Mouse (Mus musculus) CH12.LX (cell line): Measurements from ENCODE around the gene Zfp628.

ENCODE experiments used
- MAZ ChIP-seq: IDR thresholded peaks from 2 replicates; pipeline ENCODE4 v1.6.1; 2012; ENCODE audit warnings: low read depth, mild to moderate bottlenecking, inconsistent platforms, low read length, improper control_type of control experiment, moderate library complexity
- POLR2A ChIP-seq: IDR thresholded peaks from 2 replicates; pipeline ENCODE4 v1.6.1; 2011; ENCODE audit warnings: low read depth, mild to moderate bottlenecking, improper control_type of control experiment, low read length
- ZNF384 ChIP-seq: IDR thresholded peaks from 2 replicates; pipeline ENCODE4 v1.6.1; 2012; ENCODE audit warnings: low read depth, low read length, improper control_type of control experiment, inconsistent platforms

DNA sequence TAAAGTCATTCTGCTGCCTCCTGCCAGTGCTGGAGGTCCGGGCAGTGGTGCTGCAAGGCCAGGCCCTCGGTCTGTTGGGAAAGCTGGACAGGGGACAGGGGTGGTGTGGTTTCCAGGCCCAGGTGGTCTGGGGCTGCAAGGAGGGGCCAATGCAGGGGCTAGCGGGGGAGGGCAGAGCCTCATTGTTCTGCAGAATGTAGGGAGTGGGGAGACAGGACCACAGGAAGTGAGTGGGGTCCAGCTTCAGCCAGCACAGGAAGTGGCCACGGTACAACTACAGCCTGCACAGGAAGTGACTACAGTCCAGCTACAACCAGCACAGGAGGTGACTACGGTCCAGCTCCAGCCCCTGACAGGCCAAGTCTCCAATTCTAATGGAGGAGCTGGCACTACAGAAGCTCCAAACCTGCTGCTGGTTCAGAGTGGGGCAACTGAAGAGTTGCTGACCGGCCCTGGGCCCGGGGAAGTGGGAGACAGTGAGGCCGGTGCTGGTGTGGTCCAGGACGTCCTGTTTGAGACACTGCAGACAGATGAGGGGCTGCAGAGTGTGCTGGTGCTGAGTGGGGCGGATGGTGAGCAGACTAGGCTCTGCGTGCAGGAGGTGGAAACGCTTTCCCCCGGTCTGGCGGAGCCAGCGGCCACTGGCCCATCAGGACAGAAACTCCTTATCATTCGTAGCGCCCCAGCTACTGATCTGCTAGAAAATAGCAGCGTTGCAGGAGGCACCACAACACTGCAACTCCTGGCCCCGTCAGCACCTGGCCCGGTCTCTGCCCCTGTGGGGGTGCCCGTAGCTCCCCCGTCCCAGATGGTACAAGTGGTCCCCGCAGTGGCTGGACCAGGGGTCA, 6.2 kb downstream of the Zfp628 start:
- TF ChIP-seq POLR2A (no peak), MAZ (no peak), ZNF384 (no peak)
